Mouse (Mus musculus) liver, embryonic 12.5 days (tissue): ENCODE measurements around the gene Kcnma1. TPM values are rescaled to one million over a fixed set of nuclear protein-coding genes. Genes with fewer than 3 reads are reported as not detected.

Source experiments
- ATAC-seq: fragments of 200-750 bp; cut with Nextera tagmentation; 2 replicates; pipeline ENCODE4 v1.8.0; 2017; ENCODE audit warnings: moderate number of reproducible peaks, mild to moderate bottlenecking, moderate library complexity
- H3K27ac ChIP-seq: fragments of 300-500 bp; sonication (generic); 2 replicates; pipeline ENCODE4 v1.5.1; 2016; ENCODE audit warnings: mild to moderate bottlenecking
- H3K27me3 ChIP-seq: fragments of 300-500 bp; sonication (generic); replicated peaks from 2 replicates; pipeline ENCODE4 v1.6.1; 2016; ENCODE audit warnings: mild to moderate bottlenecking, moderate library complexity
- H3K36me3 ChIP-seq: fragments of 300-500 bp; sonication (generic); 2 replicates; pipeline ENCODE4 v1.6.1; 2016; ENCODE audit warnings: mild to moderate bottlenecking, moderate library complexity
- H3K4me1 ChIP-seq: fragments of 300-500 bp; sonication (generic); 2 replicates; pipeline ENCODE4 v1.6.1; 2016
- H3K4me2 ChIP-seq: fragments of 300-500 bp; sonication (generic); 2 replicates; pipeline ENCODE4 v1.6.1; 2016; ENCODE audit warnings: mild to moderate bottlenecking, moderate library complexity
- H3K4me3 ChIP-seq: fragments of 300-500 bp; sonication (generic); 2 replicates; pipeline ENCODE4 v1.5.1; 2016; ENCODE audit warnings: mild to moderate bottlenecking, moderate library complexity
- H3K9ac ChIP-seq: fragments of 300-500 bp; sonication (generic); 2 replicates; pipeline ENCODE4 v1.6.1; 2016; ENCODE audit warnings: mild to moderate bottlenecking, moderate library complexity
- H3K9me3 ChIP-seq: fragments of 300-500 bp; sonication (generic); replicated peaks from 2 replicates; pipeline ENCODE4 v1.6.1; 2016; ENCODE audit warnings: mild to moderate bottlenecking, moderate library complexity
- WGBS: fragments of 180-500 bp; shearing (Covaris S2); methylation state at CpG from one replicate; pipeline ENCODE4 v1.1.7; 2016; ENCODE audit not compliant: insufficient replicate concordance; 5-methylcytosine and 5-hydroxymethylcytosine counted together
- polyA plus RNA-seq: library from polyadenylated mRNA; unstranded; fragments of >200 nt; fragmentation: Nextera tagmentation; extraction: Ambion mirVana; gene quantifications from 2 replicates; pipeline ENCODE4 v1.2.1, GENCODE M21; 2016

Kcnma1 gene
- polyA plus RNA-seq, 1 experiment from 2014 or later = not detected

DNA sequence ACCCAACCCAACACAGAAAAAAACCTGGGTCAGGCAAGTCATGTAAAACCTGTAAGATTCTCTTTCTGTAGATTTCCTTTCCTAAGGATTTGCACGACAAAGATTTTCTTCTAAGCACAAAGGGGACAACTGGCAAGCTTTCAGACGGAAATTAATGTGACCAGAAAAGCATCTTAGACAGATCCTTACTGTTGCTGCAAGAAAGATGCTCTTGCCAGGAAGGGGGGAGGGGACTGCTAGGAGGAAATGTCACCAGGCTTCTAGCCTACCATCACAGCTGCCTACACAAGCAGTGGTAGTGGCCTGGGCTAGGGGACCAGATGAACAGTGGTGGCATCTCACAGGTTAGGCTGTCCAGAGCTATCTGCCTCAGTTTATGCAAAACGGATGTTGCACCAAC is 308.6 kb downstream of the Kcnma1 start:
- ATAC-seq = no peak
- no peaks in the 10 kb centered on the region for H3K9me3 ChIP-seq
- 57% methylated on average over 3 of the region's 3 CpGs for WGBS
- H3K27ac ChIP-seq = no peak overlapping the region
- H3K4me3 ChIP-seq = no peak overlapping the region
- no peak overlapping the region for H3K9ac ChIP-seq
- no peaks in the 10 kb centered on the region for H3K27me3 ChIP-seq
- H3K4me2 ChIP-seq = no peak overlapping the region
- no peaks in the 10 kb centered on the region for H3K4me1 ChIP-seq
- no peaks in the 10 kb centered on the region for H3K36me3 ChIP-seq

DNA sequence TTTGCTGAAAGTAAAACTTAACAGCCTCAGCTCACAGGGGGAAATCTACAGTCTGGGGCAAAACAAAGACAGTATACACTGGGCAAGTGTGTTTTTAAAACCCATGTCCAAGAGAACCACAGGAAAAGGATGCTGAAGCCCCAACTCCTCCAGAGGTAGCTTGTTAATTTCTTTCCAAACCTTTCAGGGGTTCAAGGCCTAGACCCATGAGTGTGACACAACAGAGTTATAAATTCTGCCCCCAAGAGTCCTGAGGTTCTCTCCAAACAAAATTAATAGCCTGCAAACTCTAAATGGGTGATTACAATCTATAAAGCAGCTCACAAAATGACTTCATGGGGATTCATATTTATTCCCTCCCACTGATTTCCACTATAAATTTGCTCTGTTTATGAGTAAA is 310.0 kb downstream of the Kcnma1 start:
- no peak for ATAC-seq
- Histone ChIP-seq H3K9ac (no peak overlapping the region), H3K4me3 (no peak overlapping the region), H3K9me3 (no peaks in the 10 kb centered on the region), H3K27me3 (no peaks in the 10 kb centered on the region), H3K36me3 (no peaks in the 10 kb centered on the region), H3K4me1 (no peaks in the 10 kb centered on the region), H3K27ac (no peak overlapping the region), H3K4me2 (no peak overlapping the region)

DNA sequence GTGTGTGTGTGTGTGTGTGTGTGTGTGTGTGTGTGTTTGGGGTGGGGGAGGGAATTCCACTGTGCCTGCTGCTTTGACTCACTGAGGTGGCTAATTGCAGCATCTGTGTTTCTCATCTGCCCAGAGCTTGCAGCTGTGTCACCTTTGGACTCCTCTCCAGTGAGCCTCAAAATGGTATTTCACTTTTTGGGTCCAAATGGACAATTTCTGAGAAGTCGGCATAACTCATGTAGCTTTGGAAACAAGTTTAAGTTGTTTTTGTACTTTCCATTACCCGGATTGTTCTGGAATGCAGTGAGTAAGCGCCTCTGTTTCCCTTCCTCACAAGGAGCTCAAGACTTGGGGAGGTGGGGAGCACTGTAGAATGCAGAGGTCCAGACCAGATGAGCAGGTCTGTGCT is 317.9 kb downstream of the Kcnma1 start:
- Histone ChIP-seq H3K9me3 (no peaks in the 10 kb centered on the region), H3K4me3 (no peak overlapping the region), H3K4me2 (no peak overlapping the region), H3K27me3 (no peaks in the 10 kb centered on the region), H3K9ac (no peak overlapping the region), H3K36me3 (no peaks in the 10 kb centered on the region), H3K4me1 (no peaks in the 10 kb centered on the region), H3K27ac (no peak overlapping the region)
- ATAC-seq = no peak
- WGBS = 55% methylated on average over 3 of the region's 3 CpGs

DNA sequence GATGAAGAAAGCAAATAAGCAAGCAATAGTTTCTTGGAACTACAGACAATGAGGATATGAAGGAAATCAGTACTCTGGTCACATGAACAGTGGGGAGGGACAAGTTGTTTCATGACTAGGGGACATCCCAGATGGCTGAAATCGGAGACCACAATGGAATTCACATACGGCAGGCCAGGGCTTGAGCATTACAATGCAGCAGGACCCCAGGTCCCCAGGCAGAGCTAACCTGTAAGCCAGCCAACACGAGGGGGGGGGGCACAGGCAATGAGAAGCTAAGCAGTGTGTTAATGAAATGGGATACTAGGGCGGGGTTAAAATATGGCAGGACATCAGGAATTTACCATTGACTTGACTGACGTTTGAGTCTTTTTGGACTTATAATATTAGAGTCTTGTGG is 324.6 kb downstream of the Kcnma1 start:
- 57% methylated on average over 5 of the region's 5 CpGs for WGBS
- H3K4me2 ChIP-seq = no peak overlapping the region
- ATAC-seq = no peak
- no peaks in the 10 kb centered on the region for H3K4me1 ChIP-seq
- H3K36me3 ChIP-seq = no peaks in the 10 kb centered on the region
- H3K27me3 ChIP-seq = no peaks in the 10 kb centered on the region
- H3K9me3 ChIP-seq = no peaks in the 10 kb centered on the region
- no peak overlapping the region for H3K27ac ChIP-seq
- no peak overlapping the region for H3K4me3 ChIP-seq
- no peak overlapping the region for H3K9ac ChIP-seq

DNA sequence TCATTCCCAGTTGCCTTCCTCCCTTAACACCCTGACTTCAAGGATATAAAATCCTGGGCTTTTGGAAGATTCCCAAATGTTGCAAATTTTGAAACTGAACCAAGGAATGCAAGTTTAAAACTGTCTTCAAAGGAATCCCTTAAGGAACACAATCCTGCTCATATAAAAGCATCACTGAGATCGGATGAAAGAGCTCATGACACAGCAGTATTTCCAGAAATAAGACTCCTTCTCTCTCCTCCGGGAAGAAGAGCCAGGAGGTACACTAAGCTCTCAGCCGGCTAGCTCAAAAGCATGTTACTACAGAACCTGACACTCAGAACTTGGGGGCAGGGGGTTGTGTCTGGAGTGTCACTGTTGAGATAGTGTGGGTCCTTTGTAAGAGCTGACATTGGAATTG is 325.8 kb downstream of the Kcnma1 start:
- WGBS = 64% methylated on average over 3 of the region's 3 CpGs
- Histone ChIP-seq H3K27ac (no peak overlapping the region), H3K27me3 (no peaks in the 10 kb centered on the region), H3K4me2 (no peak overlapping the region), H3K9me3 (no peaks in the 10 kb centered on the region), H3K4me3 (no peak overlapping the region), H3K36me3 (no peaks in the 10 kb centered on the region), H3K9ac (no peak overlapping the region), H3K4me1 (no peaks in the 10 kb centered on the region)
- ATAC-seq = no peak

DNA sequence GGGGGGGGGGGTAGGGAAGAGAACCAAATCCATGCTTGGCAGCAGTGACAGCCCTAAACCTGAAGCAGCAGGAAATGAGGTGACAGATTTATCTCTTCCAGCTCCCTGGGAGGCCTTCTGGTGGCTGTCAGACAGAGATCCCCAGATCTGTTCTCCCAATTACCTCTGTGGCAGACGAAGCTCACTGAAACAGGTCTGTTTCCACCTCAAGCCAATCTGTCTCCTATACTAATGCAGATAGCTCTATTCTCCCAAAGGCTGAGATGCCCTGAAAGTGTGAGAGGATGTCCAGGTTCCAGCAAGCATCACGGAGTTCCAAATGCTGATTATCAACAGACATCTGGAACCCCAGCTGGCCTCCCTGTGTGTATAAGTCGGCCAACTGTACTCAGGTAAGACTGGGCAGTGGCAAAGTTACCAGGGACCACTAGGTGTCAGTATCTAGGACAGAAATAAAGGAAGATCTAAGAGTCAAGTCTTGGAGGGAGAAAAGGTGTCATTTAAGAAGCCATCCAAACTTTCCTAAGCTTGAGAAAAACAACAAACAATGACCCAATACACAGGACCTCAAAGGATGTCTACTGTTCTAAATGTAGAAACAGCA is 329.7 kb downstream of the Kcnma1 start:
- ATAC-seq = no peak
- Histone ChIP-seq H3K27me3 (no peaks in the 10 kb centered on the region), H3K4me1 (no peaks in the 10 kb centered on the region), H3K9ac (no peak overlapping the region), H3K9me3 (no peaks in the 10 kb centered on the region), H3K4me3 (no peak overlapping the region), H3K36me3 (no peaks in the 10 kb centered on the region), H3K27ac (no peak overlapping the region), H3K4me2 (no peak overlapping the region)
- WGBS = 29% methylated on average over 3 of the region's 3 CpGs

DNA sequence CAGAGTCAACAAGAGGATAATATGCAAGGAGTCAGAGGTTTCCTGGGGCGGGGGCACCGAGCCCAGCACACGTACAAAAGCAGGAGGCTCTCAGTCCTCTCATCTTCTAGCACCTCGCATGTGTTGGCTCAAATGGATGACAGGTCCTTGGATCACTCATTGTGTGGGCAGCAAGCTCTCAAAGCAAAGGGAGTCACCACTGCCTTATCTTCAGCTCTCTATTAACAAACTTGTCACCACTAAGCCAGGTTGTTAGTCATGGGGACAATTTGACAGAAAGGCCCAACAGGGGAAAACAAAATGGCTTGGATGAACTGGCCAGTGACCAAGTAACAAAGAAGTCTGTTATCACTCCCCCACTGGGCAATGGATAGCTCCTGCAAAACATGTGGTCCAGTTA is 331.5 kb downstream of the Kcnma1 start:
- ATAC-seq = no peak
- Histone ChIP-seq H3K4me1 (no peaks in the 10 kb centered on the region), H3K4me2 (no peak overlapping the region), H3K9ac (no peak overlapping the region), H3K27ac (no peak overlapping the region), H3K36me3 (no peaks in the 10 kb centered on the region), H3K4me3 (no peak overlapping the region), H3K27me3 (no peaks in the 10 kb centered on the region), H3K9me3 (no peaks in the 10 kb centered on the region)
- WGBS = 55% methylated on average over 4 of the region's 4 CpGs

DNA sequence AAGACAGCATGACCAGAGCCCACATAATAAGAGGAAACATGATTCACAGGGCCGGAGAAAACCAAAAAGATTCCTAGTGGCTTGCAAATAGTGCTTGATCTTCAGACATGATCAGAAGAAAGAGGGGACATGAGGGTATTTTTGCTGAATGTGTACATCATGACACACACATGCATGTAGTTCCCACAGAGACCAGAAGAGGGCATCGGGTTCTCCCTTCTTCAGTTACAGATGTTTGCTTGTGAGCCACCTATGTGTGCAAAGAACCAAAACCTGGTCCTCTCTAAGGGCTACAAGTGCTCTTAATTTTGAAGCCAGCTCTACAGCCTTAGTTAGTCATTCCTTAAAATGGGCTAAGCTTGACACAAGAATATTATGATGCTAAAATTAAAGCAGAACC is 334.9 kb downstream of the Kcnma1 start:
- no peak overlapping the region for H3K9ac ChIP-seq
- H3K36me3 ChIP-seq = no peaks in the 10 kb centered on the region
- WGBS = 38% methylated on average over 2 of the region's 2 CpGs
- no peak for ATAC-seq
- H3K27me3 ChIP-seq = no peaks in the 10 kb centered on the region
- no peaks in the 10 kb centered on the region for H3K9me3 ChIP-seq
- H3K4me2 ChIP-seq = no peak overlapping the region
- no peak overlapping the region for H3K4me3 ChIP-seq
- H3K4me1 ChIP-seq = no peaks in the 10 kb centered on the region
- no peak overlapping the region for H3K27ac ChIP-seq

DNA sequence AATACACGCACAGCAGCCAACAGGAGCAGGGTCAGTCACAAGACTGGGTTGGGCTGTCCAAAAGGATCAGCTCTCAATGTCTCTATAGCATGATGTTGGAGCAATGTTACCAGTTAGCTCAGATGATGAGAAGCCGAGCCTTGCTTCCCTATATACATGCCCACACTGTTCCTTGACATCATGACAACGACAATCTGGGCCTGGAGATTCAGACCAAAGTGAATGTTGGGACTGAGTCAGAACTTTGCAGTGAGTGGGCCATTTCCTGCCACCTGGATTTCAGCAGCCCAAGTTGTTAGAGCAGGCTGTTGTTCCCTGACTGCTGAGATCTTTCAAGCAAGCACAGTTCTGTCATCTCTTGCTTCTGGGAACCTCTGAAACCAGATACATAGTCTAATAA is 347.9 kb downstream of the Kcnma1 start:
- Histone ChIP-seq H3K27me3 (no peaks in the 10 kb centered on the region), H3K9me3 (no peaks in the 10 kb centered on the region), H3K27ac (no peak overlapping the region), H3K9ac (no peak overlapping the region), H3K36me3 (no peaks in the 10 kb centered on the region), H3K4me3 (no peak overlapping the region), H3K4me2 (no peak overlapping the region), H3K4me1 (no peaks in the 10 kb centered on the region)
- ATAC-seq = no peak
- WGBS = 59% methylated on average over 3 of the region's 3 CpGs

DNA sequence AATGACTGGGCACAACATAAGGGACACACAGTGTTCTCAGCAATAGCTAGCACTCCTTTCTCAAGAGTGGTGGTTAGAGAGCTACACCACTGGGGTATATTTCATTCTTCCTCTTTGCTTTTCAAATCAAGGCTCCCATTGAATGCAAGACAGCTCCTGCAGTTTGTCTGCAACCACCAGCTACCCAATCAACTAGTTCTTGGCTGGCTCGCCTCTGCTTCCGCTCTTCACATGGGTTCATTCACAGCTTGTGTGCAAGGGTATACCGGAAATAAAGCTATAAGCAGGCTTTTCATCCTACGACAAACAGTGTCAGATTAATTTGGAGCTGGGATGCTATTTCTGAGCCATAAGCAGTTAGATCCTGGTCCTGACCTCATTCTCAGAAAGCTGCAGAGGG is 362.6 kb downstream of the Kcnma1 start:
- Histone ChIP-seq H3K9ac (no peak overlapping the region), H3K36me3 (no peaks in the 10 kb centered on the region), H3K27ac (no peak overlapping the region), H3K4me1 (no peaks in the 10 kb centered on the region), H3K4me3 (no peak overlapping the region), H3K27me3 (no peaks in the 10 kb centered on the region), H3K4me2 (no peak overlapping the region), H3K9me3 (no peaks in the 10 kb centered on the region)
- ATAC-seq = no peak
- 62% methylated on average over 4 of the region's 4 CpGs for WGBS

DNA sequence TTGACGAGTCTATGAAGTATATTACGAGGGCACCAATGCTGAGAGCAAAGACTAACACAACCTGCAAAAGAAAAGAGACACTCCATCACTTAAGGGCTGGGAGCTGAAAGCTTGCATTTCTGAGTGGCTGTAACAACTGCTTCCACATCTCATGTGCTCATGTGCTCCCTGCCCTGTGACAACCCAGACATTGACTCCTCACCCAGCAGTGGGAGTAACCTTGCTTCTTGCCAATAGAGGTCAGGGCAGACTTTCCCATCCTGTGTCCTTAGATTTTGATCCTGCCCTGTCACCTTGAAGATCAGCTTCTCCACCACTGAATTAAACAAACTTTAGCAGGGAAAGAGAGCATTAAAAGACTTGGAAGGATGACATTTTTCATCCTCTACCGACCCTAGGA is 364.2 kb downstream of the Kcnma1 start:
- no peak for ATAC-seq
- Histone ChIP-seq H3K9me3 (no peaks in the 10 kb centered on the region), H3K4me1 (no peaks in the 10 kb centered on the region), H3K4me3 (no peak overlapping the region), H3K27me3 (no peaks in the 10 kb centered on the region), H3K27ac (no peak overlapping the region), H3K36me3 (no peaks in the 10 kb centered on the region), H3K4me2 (no peak overlapping the region), H3K9ac (no peak overlapping the region)
- 69% methylated on average over 3 of the region's 3 CpGs for WGBS

DNA sequence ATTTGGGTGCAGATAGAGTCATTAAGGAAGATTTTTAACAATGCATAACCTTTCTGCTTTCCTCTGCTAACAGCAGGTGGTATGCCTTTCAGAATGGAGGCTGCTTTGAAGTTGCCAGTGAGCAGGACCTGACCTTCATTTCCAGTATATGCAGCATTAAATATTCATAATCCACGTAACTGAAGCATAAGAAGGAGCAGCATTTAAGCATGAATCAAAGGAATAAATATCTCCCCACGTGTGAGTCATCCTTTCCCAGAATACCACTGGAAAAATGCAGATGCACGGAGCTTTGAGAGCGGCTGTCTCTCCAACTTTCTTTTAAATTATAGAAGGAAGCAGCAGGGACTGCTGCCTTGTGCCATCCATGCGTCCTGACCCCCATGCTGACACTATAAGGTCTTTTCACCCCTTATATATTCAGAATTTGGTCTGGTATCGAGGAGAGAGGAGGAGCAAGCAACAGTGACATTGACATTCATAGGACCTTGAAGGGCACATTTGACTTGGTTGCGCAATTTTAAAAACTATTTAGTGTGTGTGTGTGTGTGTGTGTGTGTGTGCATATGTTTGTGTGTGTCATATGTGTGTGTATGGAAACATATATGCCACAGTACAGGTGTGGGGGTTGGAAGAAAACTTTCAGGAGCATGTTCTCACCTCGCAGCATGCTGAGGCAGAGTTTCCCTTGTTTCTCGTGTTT is 368.8 kb downstream of the Kcnma1 start:
- Histone ChIP-seq H3K27me3 (no peaks in the 10 kb centered on the region), H3K4me3 (no peak overlapping the region), H3K4me2 (no peak overlapping the region), H3K27ac (no peak overlapping the region), H3K9me3 (no peaks in the 10 kb centered on the region), H3K9ac (no peak overlapping the region), H3K36me3 (no peaks in the 10 kb centered on the region), H3K4me1 (no peaks in the 10 kb centered on the region)
- WGBS = 66% methylated on average over 9 of the region's 9 CpGs
- ATAC-seq = no peak

DNA sequence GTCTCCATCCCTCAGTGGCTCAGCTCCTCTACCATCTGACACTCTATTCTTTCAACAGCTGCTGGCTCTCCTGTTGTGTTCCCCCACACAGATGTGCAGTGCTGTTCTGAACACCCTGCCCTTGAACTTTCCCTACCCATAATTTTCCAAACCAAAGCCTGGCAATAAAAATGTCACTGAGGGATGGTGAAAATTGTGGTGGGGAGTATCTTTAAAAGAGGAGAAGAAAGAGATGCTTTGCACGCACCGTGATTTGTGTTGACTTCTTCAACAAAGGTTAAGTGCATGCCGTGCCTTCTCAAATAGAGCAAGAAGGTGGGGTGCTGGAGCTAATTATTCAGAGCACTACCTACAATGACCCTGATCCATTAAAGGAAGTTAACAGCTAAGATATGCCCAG is 371.1 kb downstream of the Kcnma1 start:
- Histone ChIP-seq H3K9ac (no peak overlapping the region), H3K4me1 (no peaks in the 10 kb centered on the region), H3K9me3 (no peaks in the 10 kb centered on the region), H3K4me3 (no peak overlapping the region), H3K27ac (no peak overlapping the region), H3K36me3 (no peaks in the 10 kb centered on the region), H3K4me2 (no peak overlapping the region), H3K27me3 (no peaks in the 10 kb centered on the region)
- no peak for ATAC-seq
- 75% methylated on average over 3 of the region's 3 CpGs for WGBS
